Mouse (Mus musculus) embryonic facial prominence, embryonic 14.5 days (tissue): ENCODE measurements around the gene Son. TPM values are rescaled to one million over a fixed set of nuclear protein-coding genes. Genes with fewer than 3 reads are reported as not detected.
A peak's percentile ranks its signal among the peaks of the same experiment; 100 is the strongest.

Source experiments
- ATAC-seq: fragments of 200-750 bp; cut with Nextera tagmentation; 2 replicates; pipeline ENCODE4 v1.8.0; 2017; ENCODE audit warnings: low read depth, moderate number of reproducible peaks, moderate TSS enrichment
- DNase-seq: peaks from one replicate; pipeline ENCODE4 v3.0.0-alpha.2; 2015; ENCODE audit warnings: low spot score
- H3K27ac ChIP-seq: fragments of 300-500 bp; sonication (generic); replicated peaks from 2 replicates; pipeline ENCODE4 v1.5.1; 2014; ENCODE audit warnings: low read depth, mild to moderate bottlenecking, low read length, moderate library complexity
- H3K27me3 ChIP-seq: fragments of 300-500 bp; sonication (generic); replicated peaks from 2 replicates; pipeline ENCODE4 v1.6.1; 2014; ENCODE audit warnings: low read length; ENCODE audit not compliant: control insufficient read depth, insufficient read depth
- H3K36me3 ChIP-seq: fragments of 300-500 bp; sonication (generic); 2 replicates; pipeline ENCODE4 v1.6.1; 2014; ENCODE audit warnings: low read length, mixed read lengths; ENCODE audit not compliant: control insufficient read depth, insufficient read depth
- H3K4me1 ChIP-seq: fragments of 300-500 bp; sonication (generic); 2 replicates; pipeline ENCODE4 v1.6.1; 2014; ENCODE audit warnings: antibody characterized with exemption, low read length; ENCODE audit not compliant: control insufficient read depth, insufficient read depth
- H3K4me2 ChIP-seq: fragments of 300-500 bp; sonication (generic); 2 replicates; pipeline ENCODE4 v1.6.1; 2014; ENCODE audit warnings: low read depth, mild to moderate bottlenecking, low read length, moderate library complexity, mixed read lengths
- H3K4me3 ChIP-seq: fragments of 300-500 bp; sonication (generic); 2 replicates; pipeline ENCODE4 v1.5.1; 2014; ENCODE audit warnings: low read depth, mild to moderate bottlenecking, low read length
- H3K9ac ChIP-seq: fragments of 300-500 bp; sonication (generic); 2 replicates; pipeline ENCODE4 v1.6.1; 2014; ENCODE audit warnings: low read depth, mild to moderate bottlenecking, low read length, moderate library complexity, mixed read lengths
- H3K9me3 ChIP-seq: fragments of 300-500 bp; sonication (generic); 2 replicates; pipeline ENCODE4 v1.6.1; 2016; ENCODE audit warnings: low read length; ENCODE audit not compliant: control insufficient read depth
- WGBS: fragments of 180-500 bp; shearing (Covaris S2); extraction: QIAGEN DNeasy Blood & Tissue Kit; methylation state at CpG from one replicate; pipeline ENCODE4 v1.1.7; 2014; 5-methylcytosine and 5-hydroxymethylcytosine counted together
- polyA plus RNA-seq: library from polyadenylated mRNA; unstranded; fragments of >200 nt; fragmentation: Nextera tagmentation; extraction: Ambion mirVana; gene quantifications from 2 replicates; pipeline ENCODE4 v1.2.1, GENCODE M21; 2014

The Son gene
- polyA plus RNA-seq, 1 experiment from 2014 or later, result 145 TPM

DNA sequence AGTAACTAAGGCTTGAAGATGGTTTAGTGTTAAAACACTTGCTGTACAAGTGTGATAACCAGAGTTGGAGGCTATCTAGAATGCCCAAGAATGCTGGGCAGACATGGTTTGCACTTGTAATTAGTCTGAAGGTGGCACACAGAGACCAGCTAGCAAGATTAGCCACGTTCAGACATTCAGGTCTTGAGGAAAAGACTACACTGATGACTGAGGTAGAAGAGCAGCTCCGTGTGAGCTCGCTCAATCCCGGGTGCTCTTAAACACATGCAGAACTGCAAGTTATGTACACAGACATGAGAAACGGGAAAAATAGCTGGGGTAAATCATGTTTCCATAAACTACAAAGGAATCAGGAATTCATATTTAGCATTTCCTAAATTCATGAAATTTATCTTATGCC, 33.4 kb downstream of the Son start:
- no peak overlapping the region for H3K4me3 ChIP-seq
- no peak overlapping the region for H3K9ac ChIP-seq
- H3K9me3 ChIP-seq, result no peaks in the 10 kb centered on the region
- H3K4me1 ChIP-seq, result no peaks in the 10 kb centered on the region
- H3K27ac ChIP-seq, result no peak overlapping the region
- peaks cover 90% of the 10 kb centered on the region for H3K36me3 ChIP-seq
- ATAC-seq (no peak), DNase-seq (no peak)
- 81% methylated on average over 5 of the region's 5 CpGs for WGBS
- H3K4me2 ChIP-seq, result no peak overlapping the region
- H3K27me3 ChIP-seq, result no peaks in the 10 kb centered on the region

DNA sequence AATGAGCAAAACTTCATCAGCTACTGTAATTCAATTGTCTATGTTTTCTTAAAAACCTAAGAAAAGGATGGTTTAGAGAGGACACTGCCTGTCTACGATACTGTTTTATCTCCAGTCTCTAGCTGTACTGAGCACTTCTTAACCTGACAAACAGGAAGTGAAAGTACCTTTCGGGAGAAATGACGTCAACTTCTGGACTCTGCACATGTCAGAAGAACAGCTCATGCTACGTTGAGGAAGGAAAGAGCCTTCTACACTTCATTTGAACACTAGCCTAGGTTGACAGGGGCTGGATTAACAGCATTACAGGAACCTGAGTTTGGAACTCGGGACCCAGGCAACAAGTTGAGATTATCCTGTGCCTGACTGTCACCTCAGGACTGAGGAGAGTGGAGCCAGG, 38.2 kb downstream of the Son start:
- Histone ChIP-seq H3K27ac (no peak overlapping the region), H3K4me3 (no peak overlapping the region), H3K4me2 (no peak overlapping the region), H3K9me3 (no peaks in the 10 kb centered on the region), H3K4me1 (peaks cover 7% of the 10 kb centered on the region), H3K36me3 (peaks cover 49% of the 10 kb centered on the region), H3K27me3 (no peaks in the 10 kb centered on the region), H3K9ac (no peak overlapping the region)
- no peak for ATAC-seq
- DNase-seq, result no peak
- WGBS, result 87% methylated on average over 5 of the region's 5 CpGs

DNA sequence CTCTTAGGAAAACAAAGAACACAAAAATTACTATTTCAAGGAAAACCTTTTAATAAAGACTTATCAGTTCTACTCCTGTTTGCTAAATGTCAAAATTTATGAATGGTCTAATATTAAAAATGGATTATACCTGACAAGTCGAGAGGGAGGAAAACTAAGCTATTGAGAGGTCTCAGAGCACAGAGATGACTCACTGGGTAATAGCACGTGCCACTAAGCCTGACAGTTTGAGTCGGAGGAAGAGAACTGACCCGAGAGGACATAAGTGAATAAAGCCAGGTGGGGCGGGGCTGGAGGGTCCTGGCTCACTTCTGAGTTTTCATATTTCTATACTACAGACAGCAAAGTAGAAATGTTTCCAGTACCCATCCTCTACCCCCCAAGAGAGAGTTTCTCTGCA, 39.1 kb downstream of the Son start:
- 78% methylated on average over 5 of the region's 5 CpGs for WGBS
- H3K4me2 ChIP-seq, result no peak overlapping the region
- DNase-seq, result no peak
- H3K27me3 ChIP-seq, result no peaks in the 10 kb centered on the region
- ATAC-seq, result no peak
- H3K9me3 ChIP-seq, result no peaks in the 10 kb centered on the region
- H3K27ac ChIP-seq, result no peak overlapping the region
- no peak overlapping the region for H3K4me3 ChIP-seq
- H3K4me1 ChIP-seq, result peaks cover 7% of the 10 kb centered on the region
- H3K36me3 ChIP-seq, result peaks cover 48% of the 10 kb centered on the region
- H3K9ac ChIP-seq, result no peak overlapping the region

DNA sequence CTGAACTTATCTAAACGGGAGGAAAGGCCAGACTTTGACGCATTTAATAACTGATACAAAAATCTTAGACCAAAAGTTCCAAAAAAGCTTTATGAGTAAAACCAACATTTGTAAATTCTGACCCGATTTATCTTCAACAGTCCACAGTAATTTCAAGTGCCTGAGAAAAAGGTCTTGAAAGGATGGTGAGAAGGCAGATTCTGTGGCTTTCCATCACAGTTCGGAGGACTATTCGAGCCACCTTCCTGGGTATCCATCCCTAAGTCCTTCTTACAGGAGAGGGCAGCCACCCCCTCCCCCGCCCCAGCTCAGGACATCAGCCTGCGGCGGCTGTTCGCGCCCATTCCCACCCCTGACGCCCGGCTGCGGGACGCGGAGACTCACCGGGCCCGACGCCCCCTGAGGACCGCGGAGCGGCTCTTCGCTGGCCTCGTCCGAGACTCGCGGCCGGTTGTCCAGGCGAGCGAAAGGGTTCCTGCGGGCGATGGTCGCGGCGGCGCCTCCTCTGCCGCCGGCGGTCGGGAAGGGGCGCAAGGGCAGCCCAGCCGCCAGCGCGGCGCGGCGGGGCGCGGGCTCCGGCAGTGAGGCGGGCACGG, 40.8 kb downstream of the Son start:
- peak overlapping the region; percentile 82; the same call in 1 of the 2 replicates for H3K27ac ChIP-seq
- ATAC-seq (peak; percentile 50), DNase-seq (no peak)
- H3K27me3 ChIP-seq, result no peaks in the 10 kb centered on the region
- peak overlapping the region; percentile 92 for H3K9ac ChIP-seq
- no peaks in the 10 kb centered on the region for H3K9me3 ChIP-seq
- peaks cover 32% of the 10 kb centered on the region for H3K36me3 ChIP-seq
- H3K4me3 ChIP-seq, result peak overlapping the region; percentile 93
- peaks cover 7% of the 10 kb centered on the region for H3K4me1 ChIP-seq
- WGBS, result under 1% methylated on average over 34 of the region's 51 CpGs
- H3K4me2 ChIP-seq, result peak overlapping the region; percentile 86

DNA sequence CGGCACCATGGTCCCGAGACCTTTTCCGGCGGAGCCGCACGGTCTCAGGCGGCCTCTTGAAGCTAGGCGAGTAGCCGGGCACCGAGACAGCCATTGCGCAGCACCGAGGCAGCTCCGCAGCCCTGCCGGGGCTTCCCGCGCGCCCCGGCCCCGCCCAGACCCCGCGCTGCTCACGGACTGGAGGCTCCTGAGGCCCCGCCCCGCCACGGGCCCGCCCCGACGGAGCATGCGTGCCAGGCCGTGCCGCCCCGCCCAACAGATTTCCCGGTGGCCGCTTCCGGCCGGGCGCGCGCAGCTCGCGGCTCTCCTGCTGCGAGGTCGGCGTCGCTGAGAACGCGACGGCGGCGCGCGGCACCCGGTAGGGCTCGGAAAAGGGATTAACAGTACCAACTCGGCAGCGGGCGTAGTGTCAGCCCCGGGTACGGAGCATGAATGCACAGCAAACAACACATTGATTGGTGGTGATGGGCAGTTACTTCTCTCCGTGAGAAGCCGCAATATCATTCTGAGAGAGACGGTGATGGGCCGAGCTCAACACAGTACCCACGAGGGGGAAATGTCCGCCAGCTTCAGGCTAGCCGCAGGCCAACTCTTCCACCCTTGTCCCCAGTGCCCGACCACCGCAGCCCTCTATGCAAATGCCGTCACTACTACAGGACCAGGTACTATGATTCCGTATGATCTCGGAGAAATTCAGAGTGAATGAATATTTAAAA, 41.5 kb downstream of the Son start, which contains the start of gene Donson:
Gene Donson, minus strand, starts transcription at position 152 of the 716 bp plus-strand sequence.
- ATAC-seq, result peak; percentile 99
- H3K36me3 ChIP-seq, result peaks cover 25% of the 10 kb centered on the region
- WGBS, result under 1% methylated on average over 43 of the region's 71 CpGs

DNA sequence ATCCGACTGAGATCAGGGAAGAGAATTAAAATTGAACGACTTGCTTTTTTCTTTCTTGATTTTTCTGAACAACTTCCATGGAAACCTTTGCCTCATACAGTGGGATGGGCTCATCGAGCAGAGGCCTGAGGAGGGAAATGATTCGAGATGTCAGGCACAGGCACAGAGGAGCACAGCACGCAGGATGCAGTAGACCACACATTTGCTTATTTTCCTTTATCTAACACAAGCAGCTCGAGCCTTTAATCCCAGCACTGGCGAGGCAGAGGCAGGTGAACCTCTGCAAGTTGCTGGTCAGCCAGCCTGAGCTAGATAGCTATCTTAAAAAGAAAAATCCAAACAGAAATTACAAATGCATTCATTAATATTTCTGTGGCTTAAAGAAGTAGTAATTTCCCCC, 42.5 kb downstream of the Son start:
- peak overlapping the region; percentile 86; the same call in 1 of the 2 replicates for H3K4me2 ChIP-seq
- ATAC-seq, result no peak
- no peak for DNase-seq
- peaks cover 7% of the 10 kb centered on the region for H3K4me1 ChIP-seq
- H3K27ac ChIP-seq, result no peak overlapping the region
- 43% methylated on average over 7 of the region's 7 CpGs for WGBS
- H3K9me3 ChIP-seq, result no peaks in the 10 kb centered on the region
- H3K9ac ChIP-seq, result no peak overlapping the region; the same call in 1 of the 2 replicates
- H3K27me3 ChIP-seq, result no peaks in the 10 kb centered on the region
- H3K36me3 ChIP-seq, result peaks cover 21% of the 10 kb centered on the region
- H3K4me3 ChIP-seq, result no peak overlapping the region

More for the DNA sequence above, 41.5 kb downstream of the Son start, which contains the start of gene Donson:
- Histone ChIP-seq H3K9me3 (no peaks in the 10 kb centered on the region), H3K27me3 (no peaks in the 10 kb centered on the region), H3K4me2 (peak within 1 kb of the TSS; percentile 86), H3K4me1 (peaks cover 7% of the 10 kb centered on the region), H3K27ac (peak within 1 kb of the TSS; percentile 82), H3K9ac (peak within 1 kb of the TSS; percentile 92), H3K4me3 (peak within 1 kb of the TSS; percentile 93)
- peak; percentile 96 for DNase-seq

DNA sequence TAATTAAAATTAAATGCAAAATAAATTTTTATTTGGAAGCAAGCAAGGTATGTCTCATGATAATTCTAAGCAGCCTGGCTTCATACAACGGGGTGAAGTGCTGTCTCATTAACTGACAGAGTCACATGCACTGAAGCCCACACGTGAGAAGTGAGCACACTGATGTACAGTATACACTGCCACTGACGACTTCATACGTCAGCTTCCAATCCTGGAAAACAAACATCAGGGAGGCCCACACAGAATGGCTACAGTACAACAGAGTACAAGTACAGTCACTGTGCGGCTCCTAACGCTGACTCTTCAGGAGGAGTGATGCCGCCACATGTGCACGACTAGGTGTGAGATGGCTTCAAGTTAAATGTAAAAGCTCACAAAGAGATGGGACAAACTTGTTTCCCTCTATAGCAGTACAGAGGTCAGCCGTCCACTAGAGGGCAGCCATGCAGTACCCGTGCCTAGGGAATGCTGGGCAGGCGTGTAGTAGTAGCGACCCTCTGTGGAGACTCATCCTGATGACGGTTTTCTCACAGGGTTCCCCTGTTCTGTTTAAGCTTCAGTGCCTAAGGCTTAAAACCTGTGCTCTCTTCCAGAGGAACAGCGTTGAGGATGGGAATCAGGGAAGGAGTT, 47.3 kb downstream of the Son start:
- H3K36me3 ChIP-seq, result peaks cover 37% of the 10 kb centered on the region
- WGBS, result 32% methylated on average over 14 of the region's 14 CpGs
- no peaks in the 10 kb centered on the region for H3K27me3 ChIP-seq
- ATAC-seq (peak; percentile 96), DNase-seq (peak; percentile 88)
- H3K9me3 ChIP-seq, result no peaks in the 10 kb centered on the region
- H3K4me2 ChIP-seq, result no peak overlapping the region
- no peaks in the 10 kb centered on the region; the same call in 1 of the 2 replicates for H3K4me1 ChIP-seq
- no peak overlapping the region for H3K9ac ChIP-seq
- no peak overlapping the region for H3K4me3 ChIP-seq
- H3K27ac ChIP-seq, result no peak overlapping the region

DNA sequence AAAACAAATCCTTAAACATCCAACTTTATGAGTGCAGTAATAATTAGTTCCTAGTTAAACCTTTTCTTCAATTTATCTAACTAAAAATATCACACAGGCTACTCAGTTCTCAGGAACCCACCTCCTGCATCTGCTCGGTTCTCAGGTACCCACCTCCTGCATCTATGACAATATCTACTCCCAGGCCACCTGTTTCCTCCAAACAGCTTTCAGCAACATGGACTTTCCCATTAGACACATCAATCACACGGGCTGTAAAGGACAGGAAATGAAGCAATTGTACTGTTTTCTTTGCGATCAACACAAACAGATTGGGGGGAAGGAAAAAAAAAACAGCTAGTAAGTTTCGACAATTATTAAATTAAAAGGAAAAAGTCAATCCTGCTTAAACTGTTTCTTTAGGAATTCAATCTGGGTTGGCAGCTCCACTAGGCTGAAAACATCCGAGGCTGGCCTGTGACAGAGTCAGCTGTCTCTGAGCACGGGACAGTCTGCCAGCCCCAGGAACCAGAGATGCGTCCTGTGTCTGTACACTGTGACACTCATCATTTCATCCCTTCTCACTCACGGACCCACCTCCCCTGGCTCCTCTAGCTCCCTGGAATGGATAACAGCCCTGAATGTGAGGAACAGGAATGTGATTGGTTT, 47.9 kb downstream of the Son start:
- Histone ChIP-seq H3K27ac (no peak overlapping the region; the same call in 1 of the 2 replicates), H3K9me3 (no peaks in the 10 kb centered on the region), H3K4me3 (no peak overlapping the region), H3K4me1 (no peaks in the 10 kb centered on the region), H3K9ac (no peak overlapping the region), H3K27me3 (no peaks in the 10 kb centered on the region), H3K4me2 (no peak overlapping the region), H3K36me3 (peaks cover 39% of the 10 kb centered on the region)
- ATAC-seq, result no peak
- 50% methylated on average over 8 of the region's 8 CpGs for WGBS
- no peak for DNase-seq
